Mouse (Mus musculus): ENCODE data around the gene Izumo4. TPM values are rescaled to one million over a fixed set of nuclear protein-coding genes. Genes with fewer than 3 reads are reported as not detected.

Izumo4 gene
- polyA plus RNA-seq, 1 experiment from 2014 or later, result 16.7 TPM

DNA sequence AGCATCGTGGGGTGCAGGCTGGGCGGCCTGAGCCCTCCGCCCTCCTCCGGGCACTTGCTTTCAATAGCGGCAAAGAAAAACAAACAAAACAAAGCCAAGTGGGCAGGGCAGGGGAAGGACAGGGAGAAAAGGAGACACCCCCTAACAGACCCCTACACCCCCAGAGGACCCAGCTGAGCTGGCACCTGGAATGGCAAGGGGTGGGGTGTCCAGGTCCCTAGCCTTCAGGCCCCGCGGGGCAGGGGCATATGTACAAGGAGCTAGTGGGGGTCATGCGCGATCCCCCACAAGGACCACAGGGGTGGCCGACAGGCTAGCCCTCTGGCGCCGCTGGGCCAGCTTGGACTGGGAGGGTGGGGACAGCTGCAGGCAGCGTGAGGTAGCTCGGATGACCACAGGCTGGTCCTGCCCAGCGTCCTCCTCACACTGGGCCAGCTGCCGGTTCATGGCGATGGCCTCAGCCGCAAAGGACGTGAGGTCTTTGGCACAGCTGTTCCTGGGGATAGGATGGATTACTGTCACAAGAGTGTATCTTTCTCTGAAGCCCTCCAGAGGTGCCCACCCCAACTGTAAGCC, 35.1 kb upstream of the Izumo4 start:
- Histone ChIP-seq H3K27ac (ENCODE audit: low read length) (no peak overlapping the region), H3K9ac (replicated peaks; ENCODE audit: low read depth, low read length) (no peak overlapping the region), H3K4me1 (ENCODE audit: control insufficient read depth, insufficient read depth, low read length) (peaks cover 26% of the 10 kb centered on the region), H3K27me3 (ENCODE audit: control insufficient read depth, insufficient read depth, low read length) (no peaks in the 10 kb centered on the region), H3K4me2 (replicated peaks; ENCODE audit: low read depth, low read length) (no peak overlapping the region), H3K36me3 (ENCODE audit: control insufficient read depth, insufficient read depth, low read length) (peaks cover 55% of the 10 kb centered on the region), H3K4me3 (ENCODE audit: low read depth, low read length) (no peak overlapping the region), H3K9me3 (ENCODE audit: control insufficient read depth, low read depth, low read length) (no peaks in the 10 kb centered on the region)
- 81% methylated on average over 19 of the region's 19 CpGs for whole genome bisulfite sequencing
- no peak for ATAC-seq (ENCODE audit: insufficient number of reproducible peaks, insufficient read depth, low FRiP score, low read depth)

DNA sequence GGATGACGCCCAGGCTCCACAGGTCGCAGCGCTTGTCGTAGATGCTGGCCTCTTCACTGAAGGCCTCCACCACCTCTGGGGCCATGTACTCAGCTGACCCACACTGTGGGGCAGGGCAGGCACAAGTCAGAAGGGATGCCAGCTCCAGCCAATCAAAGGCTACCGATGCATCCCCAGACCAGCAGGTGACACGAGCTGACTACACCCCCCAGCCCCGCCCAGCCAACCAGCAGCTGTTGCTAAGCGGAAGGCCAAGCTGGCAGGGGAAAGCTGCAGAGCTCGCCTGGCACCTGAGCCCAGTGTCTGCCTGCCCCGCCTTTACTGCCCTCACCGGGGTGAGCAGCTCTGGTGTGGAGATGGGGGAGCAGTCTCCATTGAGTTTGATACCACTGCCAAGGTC, 33.4 kb upstream of the Izumo4 start:
- no peak overlapping the region for H3K9ac ChIP-seq (replicated peaks; ENCODE audit: low read depth, low read length)
- H3K4me3 ChIP-seq (ENCODE audit: low read depth, low read length), result no peak overlapping the region
- no peak overlapping the region for H3K27ac ChIP-seq (ENCODE audit: low read length)
- H3K27me3 ChIP-seq (ENCODE audit: control insufficient read depth, insufficient read depth, low read length), result no peaks in the 10 kb centered on the region
- no peak for ATAC-seq (ENCODE audit: insufficient number of reproducible peaks, insufficient read depth, low FRiP score, low read depth)
- H3K9me3 ChIP-seq (ENCODE audit: control insufficient read depth, low read depth, low read length), result no peaks in the 10 kb centered on the region
- peaks cover 57% of the 10 kb centered on the region for H3K36me3 ChIP-seq (ENCODE audit: control insufficient read depth, insufficient read depth, low read length)
- H3K4me1 ChIP-seq (ENCODE audit: control insufficient read depth, insufficient read depth, low read length), result peaks cover 26% of the 10 kb centered on the region
- 79% methylated on average over 11 of the region's 11 CpGs for WGBS
- H3K4me2 ChIP-seq (replicated peaks; ENCODE audit: low read depth, low read length), result no peak overlapping the region

DNA sequence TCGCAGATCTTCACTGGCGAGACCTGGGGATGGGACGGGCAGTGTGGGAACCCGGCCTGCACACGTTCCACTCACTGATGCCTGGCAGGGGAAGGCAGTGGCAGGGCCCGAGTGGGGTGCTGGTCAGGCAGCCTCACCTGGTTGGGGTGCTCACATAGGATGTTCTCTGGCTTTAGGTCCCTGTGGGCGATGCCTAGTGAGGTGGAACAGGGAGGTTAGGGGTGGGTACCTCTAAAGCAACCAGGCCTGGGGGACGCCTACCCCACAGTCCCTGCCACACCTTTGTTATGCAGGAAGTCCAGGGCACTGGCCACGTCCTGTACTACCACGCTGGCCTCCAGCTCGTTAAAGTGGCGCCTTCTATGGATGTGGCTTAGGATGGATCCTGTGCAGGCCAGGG, 33.0 kb upstream of the Izumo4 start:
- H3K36me3 ChIP-seq (ENCODE audit: control insufficient read depth, insufficient read depth, low read length), result peaks cover 61% of the 10 kb centered on the region
- 89% methylated on average over 12 of the region's 12 CpGs for WGBS
- no peak for ATAC-seq (ENCODE audit: insufficient number of reproducible peaks, insufficient read depth, low FRiP score, low read depth)
- H3K4me2 ChIP-seq (replicated peaks; ENCODE audit: low read depth, low read length), result no peak overlapping the region
- peaks cover 30% of the 10 kb centered on the region for H3K4me1 ChIP-seq (ENCODE audit: control insufficient read depth, insufficient read depth, low read length)
- no peak overlapping the region for H3K4me3 ChIP-seq (ENCODE audit: low read depth, low read length)
- H3K27me3 ChIP-seq (ENCODE audit: control insufficient read depth, insufficient read depth, low read length), result no peaks in the 10 kb centered on the region
- H3K27ac ChIP-seq (ENCODE audit: low read length), result no peak overlapping the region
- no peaks in the 10 kb centered on the region for H3K9me3 ChIP-seq (ENCODE audit: control insufficient read depth, low read depth, low read length)
- H3K9ac ChIP-seq (replicated peaks; ENCODE audit: low read depth, low read length), result no peak overlapping the region

DNA sequence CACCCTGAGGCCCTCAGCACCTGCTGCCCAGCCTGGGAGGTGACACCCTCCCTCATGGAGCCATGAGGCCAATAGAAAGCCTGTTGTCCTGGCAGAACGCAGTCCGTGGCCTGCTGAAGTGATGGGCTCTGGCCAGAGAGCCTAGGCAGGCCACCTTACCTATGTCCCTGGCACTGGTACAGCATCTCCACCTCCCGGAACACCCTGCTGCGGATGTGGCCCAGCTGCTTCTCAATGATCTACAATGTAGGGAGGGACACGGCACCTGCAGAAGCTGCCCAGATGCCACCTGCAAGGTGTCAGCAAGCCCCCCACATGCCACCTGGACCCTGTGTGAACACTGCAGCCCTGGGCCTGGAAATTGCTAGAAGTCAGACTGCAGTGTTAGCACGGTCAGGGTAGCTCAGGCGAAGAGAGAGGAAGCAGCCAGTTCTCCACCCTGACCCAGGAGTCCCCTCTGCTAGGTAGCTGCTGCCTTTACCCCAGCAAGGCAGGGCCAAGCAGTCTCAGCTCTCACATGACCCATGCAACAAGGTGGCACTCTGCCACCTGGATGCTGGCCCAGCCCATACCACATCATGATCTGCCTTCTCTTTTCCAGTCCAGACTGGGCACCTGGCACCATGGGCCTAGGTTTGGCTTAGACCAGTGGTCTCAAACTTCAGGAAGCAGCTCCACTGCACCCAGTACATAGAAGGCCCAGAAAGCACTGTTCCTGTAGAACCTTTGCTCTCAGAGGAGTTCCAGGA, 32.1 kb upstream of the Izumo4 start:
- peaks cover 62% of the 10 kb centered on the region for H3K36me3 ChIP-seq (ENCODE audit: control insufficient read depth, insufficient read depth, low read length)
- no peak for ATAC-seq (ENCODE audit: insufficient number of reproducible peaks, insufficient read depth, low FRiP score, low read depth)
- H3K4me2 ChIP-seq (replicated peaks; ENCODE audit: low read depth, low read length), result no peak overlapping the region
- H3K27me3 ChIP-seq (ENCODE audit: control insufficient read depth, insufficient read depth, low read length), result no peaks in the 10 kb centered on the region
- H3K27ac ChIP-seq (ENCODE audit: low read length), result no peak overlapping the region
- H3K9ac ChIP-seq (replicated peaks; ENCODE audit: low read depth, low read length), result no peak overlapping the region
- H3K4me1 ChIP-seq (ENCODE audit: control insufficient read depth, insufficient read depth, low read length), result peaks cover 33% of the 10 kb centered on the region
- 98% methylated on average over 7 of the region's 7 CpGs for WGBS
- H3K4me3 ChIP-seq (ENCODE audit: low read depth, low read length), result no peak overlapping the region
- H3K9me3 ChIP-seq (ENCODE audit: control insufficient read depth, low read depth, low read length), result no peaks in the 10 kb centered on the region

DNA sequence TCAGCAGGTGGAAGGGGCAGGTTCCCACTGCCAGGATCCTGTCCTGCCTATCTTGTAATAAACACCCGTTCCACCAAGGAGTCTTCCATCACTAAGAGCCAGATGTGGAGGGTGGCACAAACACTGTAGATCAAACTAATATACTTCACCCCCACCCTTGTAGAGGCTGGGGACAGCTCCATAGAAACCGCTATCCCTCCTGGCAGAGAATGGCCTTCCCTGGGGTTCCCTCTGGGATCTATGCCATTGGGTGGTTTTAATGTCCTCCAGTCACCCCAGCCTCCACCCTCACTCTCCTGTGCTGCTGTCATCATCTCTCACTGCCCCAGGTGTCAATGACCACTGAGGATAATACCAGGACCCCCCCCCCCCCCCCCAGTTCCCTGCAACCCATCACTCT, 31.5 kb upstream of the Izumo4 start:
- Histone ChIP-seq H3K4me3 (ENCODE audit: low read depth, low read length) (no peak overlapping the region), H3K27ac (ENCODE audit: low read length) (no peak overlapping the region), H3K4me2 (replicated peaks; ENCODE audit: low read depth, low read length) (no peak overlapping the region), H3K4me1 (ENCODE audit: control insufficient read depth, insufficient read depth, low read length) (peaks cover 30% of the 10 kb centered on the region), H3K9me3 (ENCODE audit: control insufficient read depth, low read depth, low read length) (no peaks in the 10 kb centered on the region), H3K27me3 (ENCODE audit: control insufficient read depth, insufficient read depth, low read length) (no peaks in the 10 kb centered on the region), H3K36me3 (ENCODE audit: control insufficient read depth, insufficient read depth, low read length) (peaks cover 62% of the 10 kb centered on the region), H3K9ac (replicated peaks; ENCODE audit: low read depth, low read length) (no peak overlapping the region)
- 89% methylated on average over 2 of the region's 2 CpGs for WGBS
- ATAC-seq (ENCODE audit: insufficient number of reproducible peaks, insufficient read depth, low FRiP score, low read depth), result no peak

DNA sequence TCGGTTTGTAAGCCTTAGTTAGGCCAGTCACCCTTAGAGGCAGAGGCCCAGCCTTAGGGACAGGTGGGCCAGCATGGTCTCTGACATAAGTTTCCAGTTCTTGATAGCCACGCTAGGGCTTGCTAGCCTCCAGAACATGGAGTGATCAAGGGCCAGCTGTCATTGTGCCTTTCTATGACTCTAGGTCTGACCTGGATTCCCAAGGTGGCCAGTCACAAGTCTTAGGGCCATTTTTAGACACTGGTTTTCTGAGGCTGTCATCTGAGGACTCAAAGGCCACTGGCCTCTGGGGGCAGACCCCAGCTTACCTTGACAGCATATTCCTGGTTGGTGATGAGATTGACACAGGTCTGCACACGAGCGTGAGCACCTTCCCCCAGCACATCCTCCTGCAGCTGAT, 30.7 kb upstream of the Izumo4 start:
- H3K9ac ChIP-seq (replicated peaks; ENCODE audit: low read depth, low read length), result no peak overlapping the region
- no peaks in the 10 kb centered on the region for H3K27me3 ChIP-seq (ENCODE audit: control insufficient read depth, insufficient read depth, low read length)
- no peak overlapping the region for H3K27ac ChIP-seq (ENCODE audit: low read length)
- H3K9me3 ChIP-seq (ENCODE audit: control insufficient read depth, low read depth, low read length), result no peaks in the 10 kb centered on the region
- no peak for ATAC-seq (ENCODE audit: insufficient number of reproducible peaks, insufficient read depth, low FRiP score, low read depth)
- peaks cover 23% of the 10 kb centered on the region; the same call in 1 of the 2 replicates for H3K4me1 ChIP-seq (ENCODE audit: control insufficient read depth, insufficient read depth, low read length)
- 87% methylated on average over 4 of the region's 4 CpGs for WGBS
- H3K4me3 ChIP-seq (ENCODE audit: low read depth, low read length), result no peak overlapping the region
- H3K36me3 ChIP-seq (ENCODE audit: control insufficient read depth, insufficient read depth, low read length), result peaks cover 59% of the 10 kb centered on the region
- no peak overlapping the region for H3K4me2 ChIP-seq (replicated peaks; ENCODE audit: low read depth, low read length)

DNA sequence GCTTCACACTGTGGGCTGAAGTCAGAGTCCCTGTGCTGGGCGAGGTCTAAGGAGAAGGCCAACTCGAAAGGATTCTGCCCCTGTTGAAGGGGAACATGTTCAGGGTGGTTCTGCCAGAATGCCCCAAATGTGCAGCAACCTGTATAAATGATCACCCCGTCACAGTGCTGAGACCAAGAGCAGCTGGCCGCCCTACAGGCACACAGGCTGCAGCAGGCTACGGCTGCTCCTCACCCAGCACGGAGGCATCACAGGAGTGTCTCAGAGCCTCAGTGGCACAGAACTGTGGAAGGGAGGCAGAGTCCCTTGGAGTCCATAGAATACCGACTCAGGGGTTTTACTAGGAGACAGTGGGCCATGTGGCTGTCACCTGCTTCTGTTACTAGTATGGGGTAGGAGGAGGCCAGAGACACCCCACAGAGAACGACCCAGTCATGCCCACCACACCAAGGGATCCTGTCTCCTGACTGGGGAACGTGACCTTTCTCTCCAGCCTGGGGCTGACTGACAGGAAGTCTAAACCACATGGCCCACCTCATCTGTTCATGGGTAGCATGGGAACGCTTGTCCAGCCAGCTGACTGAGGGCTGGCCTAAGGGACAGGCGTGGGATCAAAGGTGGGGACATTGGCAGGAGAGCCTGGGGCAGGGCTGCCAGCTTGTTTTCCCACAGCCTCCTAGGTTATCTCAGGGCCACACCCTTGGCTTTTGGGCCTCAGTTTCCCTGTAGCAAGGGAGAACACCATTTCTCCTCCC, 29.9 kb upstream of the Izumo4 start:
- H3K27ac ChIP-seq (ENCODE audit: low read length), result no peak overlapping the region
- peaks cover 50% of the 10 kb centered on the region for H3K36me3 ChIP-seq (ENCODE audit: control insufficient read depth, insufficient read depth, low read length)
- H3K27me3 ChIP-seq (ENCODE audit: control insufficient read depth, insufficient read depth, low read length), result no peaks in the 10 kb centered on the region
- ATAC-seq (ENCODE audit: insufficient number of reproducible peaks, insufficient read depth, low FRiP score, low read depth), result no peak
- H3K4me2 ChIP-seq (replicated peaks; ENCODE audit: low read depth, low read length), result no peak overlapping the region
- H3K9me3 ChIP-seq (ENCODE audit: control insufficient read depth, low read depth, low read length), result no peaks in the 10 kb centered on the region
- no peak overlapping the region for H3K9ac ChIP-seq (replicated peaks; ENCODE audit: low read depth, low read length)
- no peak overlapping the region for H3K4me3 ChIP-seq (ENCODE audit: low read depth, low read length)
- WGBS, result 81% methylated on average over 11 of the region's 11 CpGs
- H3K4me1 ChIP-seq (ENCODE audit: control insufficient read depth, insufficient read depth, low read length), result peaks cover 23% of the 10 kb centered on the region; the same call in 1 of the 2 replicates

DNA sequence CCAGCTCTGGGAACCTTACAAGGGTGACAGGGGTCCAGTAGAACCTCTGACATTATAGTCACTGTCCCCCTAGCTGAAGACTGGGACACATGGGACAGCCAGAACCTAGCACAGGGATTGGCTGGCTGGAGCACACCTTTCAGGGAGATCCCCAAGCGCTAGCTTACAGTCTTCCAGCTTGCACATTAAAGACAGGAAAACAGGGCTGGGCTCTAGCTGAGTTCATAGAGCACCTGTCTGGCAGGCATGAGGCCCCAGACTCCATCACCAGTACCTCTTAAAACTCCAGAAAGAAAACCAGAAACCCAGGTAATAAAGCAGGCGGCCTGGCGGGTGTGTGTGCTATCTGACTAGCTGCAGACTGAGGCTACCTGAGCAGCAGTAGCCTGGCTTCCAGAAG, 28.3 kb upstream of the Izumo4 start:
- WGBS, result 85% methylated on average over 3 of the region's 3 CpGs
- Histone ChIP-seq H3K36me3 (ENCODE audit: control insufficient read depth, insufficient read depth, low read length) (peaks cover 35% of the 10 kb centered on the region), H3K9me3 (ENCODE audit: control insufficient read depth, low read depth, low read length) (no peaks in the 10 kb centered on the region), H3K27ac (ENCODE audit: low read length) (no peak overlapping the region), H3K4me1 (ENCODE audit: control insufficient read depth, insufficient read depth, low read length) (peaks cover 39% of the 10 kb centered on the region), H3K4me3 (ENCODE audit: low read depth, low read length) (peak overlapping the region; percentile 97; the same call in 1 of the 2 replicates), H3K9ac (replicated peaks; ENCODE audit: low read depth, low read length) (peak overlapping the region; percentile 11; the same call in 1 of the 2 replicates), H3K4me2 (replicated peaks; ENCODE audit: low read depth, low read length) (peak overlapping the region; percentile 89), H3K27me3 (ENCODE audit: control insufficient read depth, insufficient read depth, low read length) (no peaks in the 10 kb centered on the region)
- ATAC-seq (ENCODE audit: insufficient number of reproducible peaks, insufficient read depth, low FRiP score, low read depth), result no peak
